Mouse (Mus musculus): ENCODE results near the gene Bcan.

Gene Bcan

DNA sequence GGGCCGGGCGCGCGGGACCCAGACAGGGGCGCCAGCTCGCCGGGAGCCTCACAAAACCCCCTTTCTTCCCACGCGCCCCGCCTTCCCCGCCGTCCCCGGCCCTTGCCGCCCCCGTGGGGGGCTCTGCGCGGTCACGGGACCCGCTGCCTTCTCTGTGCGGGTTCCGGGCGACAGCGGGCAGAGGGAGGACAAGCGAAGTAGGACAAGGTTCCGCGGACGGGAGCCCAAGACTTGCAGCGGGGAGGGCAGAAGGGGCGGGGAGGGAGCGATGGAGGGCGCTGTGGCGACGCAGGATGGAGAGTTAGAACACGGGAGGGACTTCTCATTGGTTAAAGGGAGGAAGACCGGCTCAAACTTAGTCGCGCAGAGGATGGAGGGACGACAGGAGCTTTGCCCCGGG lies at the start of gene Bcan:
Gene Bcan, minus strand, starts transcription at position 50 of the 400 bp plus-strand sequence.
- DNase-seq (ENCODE audit: inconsistent ontology term), result peak; percentile 52

DNA sequence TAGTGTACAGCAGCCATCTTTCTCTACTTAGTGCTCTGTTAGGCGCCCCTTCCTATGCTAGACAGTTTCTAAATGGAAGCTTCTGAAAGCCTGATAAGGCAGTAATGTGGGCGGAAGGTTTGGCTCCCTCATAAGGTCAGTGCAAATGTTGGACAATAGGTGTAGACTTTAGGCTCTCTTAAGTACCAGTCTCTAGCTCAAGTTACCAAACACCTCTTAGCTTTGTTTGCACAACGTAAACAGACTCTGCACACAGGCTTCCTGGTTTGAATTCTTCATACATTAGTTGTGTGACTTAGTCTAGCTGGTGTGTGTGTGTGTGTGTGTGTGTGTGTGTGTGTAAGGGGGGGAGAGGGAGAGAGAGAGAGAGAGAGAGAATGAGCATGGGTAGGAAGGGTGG lies 49.5 kb upstream of the Bcan start:
- no peak for DNase-seq (ENCODE audit: inconsistent ontology term)

DNA sequence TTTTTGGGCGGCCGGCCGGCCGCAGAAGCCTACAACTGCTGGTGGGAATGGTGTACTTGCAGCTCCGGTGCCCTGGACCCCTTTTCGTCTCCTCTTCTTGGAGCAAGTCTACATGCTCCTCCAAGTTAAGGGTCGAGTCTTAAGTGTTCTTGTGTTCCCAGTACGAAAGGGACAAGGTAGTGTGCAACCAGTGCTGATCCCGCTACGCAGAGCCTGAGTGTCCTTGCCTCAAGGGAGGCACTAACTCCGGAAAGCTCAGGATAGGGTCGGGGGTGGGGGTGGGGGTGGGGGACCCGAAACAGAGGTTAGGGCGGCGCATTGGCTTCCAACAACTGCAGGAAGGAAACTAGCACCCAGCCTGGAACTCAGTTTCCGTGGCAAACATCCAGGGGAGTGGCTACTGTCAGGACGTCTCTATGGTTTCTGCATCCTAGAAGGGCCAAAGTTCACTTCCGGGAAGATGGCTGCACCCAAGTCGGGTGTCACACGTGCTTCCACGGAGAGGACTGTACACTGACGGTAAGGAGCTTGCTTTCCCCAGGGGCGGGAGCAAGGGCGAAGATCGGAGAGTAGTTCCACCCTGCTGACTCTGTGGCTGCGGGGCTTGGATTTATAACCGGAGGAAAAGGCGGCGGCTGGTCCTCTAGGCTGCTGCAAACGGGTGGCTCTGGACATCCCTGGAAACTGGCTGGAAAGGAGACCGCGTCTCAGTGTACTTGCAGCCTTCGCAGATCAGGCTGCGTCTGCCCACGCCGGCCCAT lies 42.8 kb upstream of the Bcan start, which contains the start of gene Gpatch4:
Gene Gpatch4, plus strand, starts transcription at position 448 of the 761 bp plus-strand sequence.
- DNase-seq (ENCODE audit: inconsistent ontology term), result peak; percentile 78

DNA sequence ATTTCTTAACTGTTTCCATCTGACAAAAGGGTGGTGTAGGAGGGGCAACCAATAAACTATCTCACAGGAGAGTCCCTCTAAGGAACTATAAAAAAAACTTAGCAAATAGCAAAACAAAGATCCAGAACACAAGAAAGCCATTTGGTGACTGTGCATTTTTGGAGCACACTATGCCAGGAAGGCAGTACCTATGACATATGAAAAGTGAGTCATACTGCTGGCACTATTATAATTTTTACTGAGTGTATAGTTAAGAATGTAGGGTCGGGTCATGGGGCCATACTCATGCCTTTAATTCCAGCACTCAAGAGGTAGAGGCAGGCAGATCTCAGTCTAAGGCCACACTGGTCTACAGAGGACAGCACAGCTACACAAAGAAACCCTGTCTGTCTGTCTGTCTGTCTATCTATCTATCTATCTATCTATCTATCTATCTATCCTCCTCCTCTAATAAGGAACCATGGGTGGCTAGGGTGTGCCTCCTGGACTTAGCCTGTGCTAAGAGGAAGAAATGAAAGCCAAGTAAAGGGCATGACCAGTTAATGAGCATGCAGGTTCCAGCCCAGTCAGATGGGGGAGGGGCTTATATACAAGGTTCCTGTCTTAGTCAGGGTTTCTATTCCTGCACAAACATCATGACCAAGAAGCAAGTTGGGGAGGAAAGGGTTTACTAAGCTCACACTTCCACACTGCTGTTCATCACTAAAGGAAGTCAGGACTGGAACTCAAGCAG lies 35.7 kb upstream of the Bcan start:
- DNase-seq (ENCODE audit: inconsistent ontology term), result no peak

DNA sequence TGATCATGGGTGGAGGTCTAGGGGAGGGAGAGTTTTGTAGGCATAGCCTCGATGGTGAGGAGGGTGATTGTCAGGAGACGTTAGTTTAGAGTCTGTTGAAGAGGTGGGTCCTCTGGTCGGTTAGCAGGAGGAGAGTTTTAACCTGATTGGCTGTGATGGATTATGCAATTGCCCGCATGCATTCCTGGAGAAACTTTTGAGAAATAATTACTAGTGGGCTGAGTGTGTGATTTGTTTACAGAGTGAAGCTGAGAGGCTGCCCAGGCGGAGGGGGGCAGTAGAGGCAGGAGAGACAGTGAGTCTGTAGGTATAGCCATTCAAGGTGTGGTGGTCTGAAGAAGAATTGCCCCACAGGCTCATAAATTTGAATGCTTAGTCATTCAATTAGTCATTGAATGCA lies 33.5 kb upstream of the Bcan start:
- no peak for DNase-seq (ENCODE audit: inconsistent ontology term)

DNA sequence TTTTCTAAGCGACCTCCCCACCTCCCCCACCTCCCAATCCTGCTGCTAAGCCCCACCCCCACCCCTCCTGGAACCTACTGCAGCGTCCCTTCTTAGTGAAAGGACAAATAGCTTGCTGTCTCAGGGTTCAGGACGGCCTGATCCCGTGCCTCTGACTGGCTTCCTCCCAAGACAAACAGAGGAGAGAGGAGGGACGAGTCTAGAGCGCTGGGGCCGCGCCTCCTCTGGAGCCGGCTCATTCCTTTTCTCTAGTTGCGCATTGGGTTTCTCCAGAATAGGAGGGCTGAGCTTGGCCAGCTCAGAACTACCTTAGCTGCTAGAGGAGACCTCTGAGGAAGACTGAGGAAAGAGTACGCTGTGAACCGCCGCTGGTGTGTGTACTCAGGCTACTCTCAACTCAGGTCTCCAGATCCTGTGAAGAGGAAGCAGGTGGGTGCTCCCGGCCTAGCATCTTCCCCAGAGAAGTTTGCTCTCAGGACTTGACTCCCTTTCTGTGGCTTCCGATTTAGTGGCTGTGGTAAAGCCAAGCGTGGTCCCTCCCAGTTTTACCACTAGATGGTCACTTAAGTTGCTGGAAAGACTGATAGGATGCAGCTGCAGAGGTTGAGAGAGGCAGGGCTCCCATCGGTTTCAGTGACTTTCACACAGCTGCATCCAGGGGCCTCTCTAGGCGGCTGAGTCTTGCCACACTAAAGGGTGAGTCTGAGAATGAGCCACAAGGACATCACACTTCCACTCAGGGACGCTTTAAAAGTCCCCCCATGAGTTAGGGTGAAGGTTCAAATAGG lies 30.8 kb upstream of the Bcan start:
- DNase-seq (ENCODE audit: inconsistent ontology term), result peak; percentile 14

DNA sequence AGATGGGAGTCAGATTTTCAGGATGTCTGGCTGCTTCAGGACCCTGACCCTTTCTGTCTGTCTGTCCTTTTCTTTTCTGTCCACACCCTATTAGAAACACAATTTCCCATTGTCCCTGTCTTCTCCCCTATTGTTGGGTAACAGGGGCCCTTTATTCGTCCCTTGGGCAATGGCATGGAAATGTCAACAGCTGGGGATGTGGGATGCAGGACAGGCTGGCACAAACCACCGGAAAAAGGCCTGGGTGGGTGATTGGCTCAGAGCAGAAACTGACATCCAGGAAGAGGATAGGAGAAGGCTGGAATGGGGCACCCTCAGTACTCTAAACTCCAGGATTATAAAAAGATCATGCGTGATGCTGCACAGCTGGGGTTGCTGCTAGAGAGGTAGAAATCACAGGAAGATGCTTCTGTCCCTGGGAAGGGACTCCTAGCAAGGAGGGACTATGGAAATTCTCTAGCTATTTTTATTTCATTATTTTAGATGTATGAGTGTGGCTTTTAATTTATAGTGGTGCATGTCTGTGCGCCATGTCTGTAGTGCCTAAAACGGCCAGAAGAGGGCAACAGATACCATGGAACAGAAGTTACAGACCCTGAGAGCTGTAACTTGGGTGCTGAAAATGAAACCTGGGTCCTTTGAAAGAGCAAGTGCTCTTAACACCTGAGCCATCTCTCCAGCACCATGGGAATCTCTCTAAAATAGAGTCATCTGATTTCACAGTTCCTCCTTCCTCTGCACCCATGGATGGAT lies 27.6 kb upstream of the Bcan start, which contains the start of gene Hapln2:
Gene Hapln2, minus strand, starts transcription at position 150 of the 753 bp plus-strand sequence.
- DNase-seq (ENCODE audit: inconsistent ontology term), result no peak

DNA sequence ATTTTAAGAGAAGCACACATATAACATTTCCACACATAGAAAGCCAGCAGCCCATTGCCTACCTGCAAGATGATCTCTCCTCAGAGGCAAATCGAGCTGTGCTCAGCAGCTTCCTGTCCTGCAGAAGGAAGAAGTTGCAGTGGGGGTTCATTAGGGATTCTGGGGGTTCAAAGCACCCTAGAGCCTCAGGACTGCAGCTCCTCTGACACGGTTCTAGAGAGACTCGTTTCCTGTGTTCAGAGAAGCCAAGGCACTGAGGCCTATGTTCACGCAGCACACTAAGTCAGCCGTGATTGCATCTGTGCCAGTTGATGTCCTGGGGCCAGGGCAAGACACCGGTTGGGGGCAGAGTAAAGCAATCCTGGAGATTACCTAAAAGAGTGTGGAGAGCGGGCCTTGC lies 26.8 kb upstream of the Bcan start:
- DNase-seq (ENCODE audit: inconsistent ontology term), result no peak

DNA sequence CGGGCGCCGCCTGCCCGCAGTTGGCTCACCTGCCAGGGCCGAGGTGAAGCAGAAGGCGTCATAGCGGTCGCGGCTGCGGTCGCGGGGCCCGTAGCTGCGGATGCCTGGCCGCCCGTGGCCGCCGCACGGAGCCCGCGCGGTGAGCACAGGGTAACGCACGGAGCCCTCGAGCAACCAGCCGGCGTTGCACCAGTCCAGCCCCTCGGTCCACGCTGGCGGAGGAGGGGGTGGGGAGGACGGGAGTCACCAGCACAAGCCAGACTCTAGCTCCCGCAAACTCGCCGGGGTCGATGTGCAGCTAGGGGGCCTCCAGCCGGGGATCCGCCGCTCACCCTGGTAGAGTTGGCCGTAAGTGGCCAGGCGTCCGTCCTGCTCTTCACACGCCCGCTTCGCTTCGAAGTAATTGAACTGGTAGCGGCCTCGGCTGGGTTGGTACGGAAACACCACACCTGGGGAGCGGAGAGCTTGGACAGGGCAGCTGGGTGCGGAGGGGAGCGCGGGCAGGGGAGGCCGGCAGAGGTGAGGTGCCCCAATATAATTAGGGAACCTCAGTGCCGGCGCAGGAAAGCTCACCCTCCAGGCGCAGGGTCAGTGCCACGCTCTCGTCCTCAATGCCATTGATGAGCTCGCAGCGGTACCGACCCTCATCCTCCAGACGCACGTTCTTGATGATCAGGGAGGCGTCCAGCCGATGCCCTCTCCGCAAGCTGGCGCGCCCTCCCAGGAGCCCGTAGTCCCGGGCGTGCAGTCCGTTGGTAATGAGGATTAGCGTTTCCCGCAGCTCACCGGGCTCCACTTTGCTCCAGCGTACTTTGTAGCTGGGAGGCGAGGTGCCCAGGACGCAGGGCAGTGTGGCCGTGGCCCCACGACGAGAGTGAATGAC lies 23.4 kb upstream of the Bcan start:
- DNase-seq (ENCODE audit: inconsistent ontology term), result no peak

DNA sequence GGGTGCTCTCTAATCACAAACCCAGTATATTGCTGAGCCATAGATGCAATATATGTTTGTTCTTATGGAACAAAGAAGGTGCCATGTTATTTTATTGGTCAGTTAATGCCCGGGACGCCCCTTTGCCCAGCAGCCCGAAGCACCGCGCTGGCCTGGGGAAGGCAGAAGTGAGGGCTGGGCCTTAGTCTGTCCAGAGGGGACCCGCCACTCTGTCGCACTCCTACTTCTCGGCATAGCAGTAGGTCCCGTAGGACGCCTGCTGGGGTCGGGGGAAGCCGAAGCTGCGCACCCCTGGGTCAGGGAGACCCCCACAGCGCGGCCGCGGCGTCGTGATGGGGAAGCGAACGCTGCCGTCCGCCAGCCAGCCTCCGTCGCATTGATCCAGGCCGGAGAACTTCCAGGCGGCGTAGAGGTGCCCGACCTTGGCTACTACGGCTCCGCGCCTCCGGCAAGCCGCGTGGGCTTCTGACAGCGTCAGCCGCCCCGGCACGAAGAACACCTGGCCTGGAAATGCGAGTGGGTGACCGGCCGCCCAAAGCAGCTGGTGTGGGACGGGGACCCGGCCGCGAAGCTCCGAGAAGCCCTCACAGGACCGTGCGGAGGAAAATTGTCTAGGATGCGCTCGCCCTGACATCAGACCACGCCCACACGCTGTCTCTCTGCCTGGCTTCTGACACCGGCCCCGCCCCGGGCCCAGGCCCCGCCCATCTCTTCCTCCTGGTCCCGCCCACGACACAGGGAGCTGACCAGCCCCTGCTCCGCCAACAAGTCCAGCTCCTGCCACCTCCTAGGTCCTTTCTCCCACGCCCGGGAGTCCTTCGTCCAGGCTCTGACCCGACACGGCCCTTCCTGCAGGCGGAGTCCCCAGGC lies 22.5 kb upstream of the Bcan start:
- peak; percentile 96 for DNase-seq (ENCODE audit: inconsistent ontology term)

DNA sequence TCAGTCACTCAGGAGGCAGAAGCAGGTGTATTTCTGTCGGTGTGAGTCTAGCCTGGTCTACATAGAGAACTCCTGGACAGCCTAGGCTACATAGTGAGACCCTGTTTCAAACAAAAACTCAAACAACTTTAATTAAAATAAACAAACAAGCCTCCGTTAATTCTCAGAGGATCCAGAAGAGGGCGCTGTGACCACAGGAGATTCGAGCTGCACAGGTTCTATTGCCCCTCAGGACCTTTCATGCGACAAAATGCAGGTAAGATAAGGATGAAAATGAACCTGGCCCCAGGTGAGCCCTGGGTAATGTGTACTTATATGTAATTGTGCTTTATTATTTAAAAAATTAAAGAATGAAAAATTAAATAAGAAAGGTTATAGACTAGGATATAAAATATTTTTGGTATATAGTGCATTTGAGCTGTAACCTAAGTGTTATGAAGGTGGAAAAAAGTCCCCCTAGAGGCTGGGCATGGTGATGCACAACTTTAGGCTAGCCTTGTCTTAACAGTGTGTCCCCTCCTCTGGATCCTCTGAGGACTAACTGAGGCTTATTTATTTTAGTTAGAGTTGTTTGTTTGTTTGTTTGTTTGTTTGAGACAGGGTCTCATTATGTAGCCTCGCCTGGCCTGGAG lies 10.7 kb upstream of the Bcan start:
- no peak for DNase-seq (ENCODE audit: inconsistent ontology term)

DNA sequence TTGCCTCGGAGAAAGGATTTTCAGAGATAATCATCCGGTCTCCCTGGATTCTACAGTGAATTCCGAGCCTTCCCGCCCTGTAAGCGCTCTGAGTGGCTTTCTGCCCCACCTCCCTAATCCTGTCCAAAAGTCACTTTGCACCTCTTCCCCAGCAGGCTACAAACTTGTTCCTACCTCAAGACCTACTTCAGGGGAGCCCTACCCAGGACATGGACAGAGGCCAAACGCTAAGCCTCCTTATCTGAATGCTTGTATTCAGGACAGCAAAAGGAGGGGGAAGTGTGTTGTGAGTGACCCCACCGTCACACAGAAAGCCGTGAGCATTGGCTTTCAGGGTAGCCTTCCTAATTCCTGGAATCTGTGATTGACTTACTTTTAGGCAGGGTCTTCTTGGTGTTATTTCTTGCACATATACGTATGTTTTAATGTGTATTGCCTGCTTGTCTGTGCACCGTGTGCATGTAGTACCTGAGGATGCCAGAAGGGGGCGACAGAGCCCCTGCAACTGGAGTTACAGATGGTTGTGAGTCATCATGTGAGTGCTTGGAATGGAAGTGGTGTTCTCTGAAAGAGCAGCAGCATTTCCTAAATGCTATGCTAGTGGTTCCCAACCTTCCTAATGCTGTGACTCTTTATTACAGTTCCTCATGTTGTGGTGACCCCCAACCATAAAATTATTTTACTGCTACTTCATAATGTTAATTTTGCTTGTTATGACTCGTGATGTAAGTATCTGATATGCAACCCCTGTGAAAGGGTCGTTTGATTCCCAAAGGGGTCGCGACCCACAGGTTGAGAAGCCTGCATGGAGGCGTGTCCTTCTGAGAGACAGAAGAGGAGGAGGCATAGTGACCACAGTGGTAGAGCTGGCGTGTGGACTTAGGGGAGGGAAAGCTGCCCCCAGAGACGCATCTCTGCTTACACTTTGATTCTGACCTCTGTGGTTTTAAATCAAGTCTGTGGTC lies 6.1 kb upstream of the Bcan start:
- DNase-seq (ENCODE audit: inconsistent ontology term), result no peak

DNA sequence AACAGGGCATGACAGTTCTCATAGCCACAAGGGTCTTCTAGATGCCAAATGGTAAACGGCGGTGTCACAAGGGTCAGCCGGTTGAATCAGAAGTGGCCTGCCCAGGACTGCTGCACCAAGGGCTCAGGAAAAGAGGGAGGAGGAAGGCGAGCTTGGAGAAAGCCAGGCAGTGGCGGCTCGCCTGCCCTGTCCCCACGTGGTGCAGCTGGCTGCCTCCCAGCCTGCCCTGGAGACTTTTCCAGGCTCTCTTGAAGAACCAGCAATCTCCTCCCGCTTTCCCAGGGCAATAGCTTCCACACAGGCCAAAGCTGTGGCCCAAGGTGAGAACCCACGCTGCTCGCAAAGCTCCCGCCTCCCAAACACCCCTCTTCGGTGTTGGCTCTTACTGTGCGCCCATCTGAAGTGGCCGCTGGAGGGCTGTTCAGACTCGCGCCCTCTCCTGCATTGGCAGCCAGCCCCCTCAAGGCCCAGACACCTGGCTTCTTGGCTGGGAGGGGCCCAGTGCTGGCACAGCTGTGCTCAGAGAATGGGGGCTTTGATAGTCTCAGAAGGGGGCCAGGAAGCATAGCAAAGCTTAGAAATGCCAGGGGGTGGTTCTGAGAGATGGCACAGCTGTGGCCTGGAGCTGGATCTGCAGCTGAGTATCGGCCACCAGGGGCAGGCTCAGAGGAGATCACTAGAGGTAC lies 2.4 kb upstream of the Bcan start:
- no peak for DNase-seq (ENCODE audit: inconsistent ontology term)

DNA sequence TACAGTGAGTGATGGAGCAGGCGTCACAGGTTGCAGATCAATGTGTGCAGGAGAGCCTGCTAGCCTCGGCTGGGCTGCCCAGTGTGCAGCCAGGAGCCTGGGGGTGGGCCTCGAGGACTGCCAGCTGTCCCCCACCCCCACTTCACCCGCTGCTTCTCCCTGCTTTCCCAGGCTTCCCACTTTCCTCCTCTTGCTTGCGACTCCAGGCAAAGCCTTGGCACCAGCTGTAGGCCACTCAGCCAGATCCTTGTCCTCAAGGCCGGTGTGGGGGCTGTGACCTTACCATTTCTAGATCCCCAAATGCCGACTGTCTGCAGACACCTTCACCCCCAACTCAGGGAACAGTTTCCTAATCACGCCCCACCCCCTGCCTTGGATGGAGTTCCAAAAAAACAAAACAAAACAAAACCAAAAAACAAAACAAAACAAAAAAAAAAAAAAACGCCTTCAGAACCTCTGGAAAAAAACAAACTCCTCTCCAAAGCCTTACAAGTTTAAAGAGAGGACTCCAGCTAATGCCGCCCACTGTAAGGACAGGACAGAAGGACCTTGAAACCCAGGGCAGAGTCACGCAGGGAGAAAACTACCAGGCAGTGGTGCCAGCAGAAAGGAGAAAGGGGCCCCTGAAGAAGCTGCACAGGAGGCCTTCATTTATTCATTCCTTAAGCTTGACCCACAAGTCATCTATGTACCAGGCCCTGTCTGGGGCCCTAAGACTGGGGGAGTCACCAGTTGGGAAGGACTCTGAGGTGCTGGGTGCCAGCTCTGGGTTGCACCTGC lies 976 bp upstream of the Bcan start:
- no peak for DNase-seq (ENCODE audit: inconsistent ontology term)

DNA sequence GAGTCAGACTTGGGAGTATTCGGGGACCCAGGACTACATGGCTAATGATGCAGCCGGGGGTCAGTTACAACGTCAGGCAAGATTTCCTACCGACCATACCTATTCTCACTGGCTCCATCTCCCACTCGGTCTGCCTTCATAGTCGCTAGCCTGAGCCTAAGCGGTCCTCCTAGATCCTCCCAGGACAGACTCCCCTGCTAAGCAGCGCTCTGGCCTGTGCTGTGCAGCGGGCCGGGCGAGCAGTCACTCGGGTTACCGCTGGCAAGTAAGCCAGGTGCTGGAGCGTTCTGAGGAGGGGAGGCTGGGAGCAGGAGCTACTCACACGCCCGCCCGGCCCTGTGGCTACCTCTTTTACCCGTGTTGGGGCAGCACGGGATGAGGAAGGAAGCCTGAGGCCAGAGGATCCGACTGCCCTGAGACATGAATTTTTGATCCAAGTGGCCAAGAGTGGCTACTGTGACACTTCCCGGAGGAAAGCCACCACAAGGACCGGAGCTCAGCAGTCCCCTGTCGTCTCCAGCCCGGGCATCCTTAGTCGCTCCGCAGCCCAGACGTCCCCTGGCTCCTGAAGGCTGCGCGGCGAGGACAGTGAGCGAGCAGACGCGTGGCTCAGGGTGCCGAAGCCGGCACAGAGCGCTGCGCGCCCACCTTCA lies 661 bp downstream of the Bcan start:
- no peak for DNase-seq (ENCODE audit: inconsistent ontology term)

DNA sequence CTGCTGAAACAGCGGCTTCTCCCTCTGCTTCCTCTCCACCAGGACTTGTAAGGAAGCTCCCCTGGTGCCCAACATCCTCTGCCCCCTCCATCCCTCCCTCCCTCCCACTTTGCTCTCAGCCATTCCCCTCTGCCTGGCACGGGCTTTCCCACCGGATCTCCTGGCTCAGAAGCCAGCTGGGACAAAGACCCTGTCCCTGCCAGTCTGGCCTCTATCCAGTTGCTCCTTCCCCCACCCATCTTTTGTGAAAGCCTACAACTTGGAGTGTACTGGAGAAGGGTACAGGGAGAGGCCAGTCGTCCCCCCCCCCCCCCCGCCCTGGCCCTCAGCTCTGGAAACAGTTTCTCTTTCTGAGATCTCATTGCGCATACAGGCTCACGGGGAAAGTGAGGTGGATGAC lies 1.3 kb downstream of the Bcan start:
- DNase-seq (ENCODE audit: inconsistent ontology term), result no peak

All from Muller cell, postnatal 12 days (primary cell).